In genomic region chr12:73731848-73732540, GRCm38 (mm10) we compare ENCODE assay signal across 18 mouse cellular contexts.
A peak's percentile ranks its signal among the peaks of the same experiment; 100 is the strongest.
DNase-seq lines count a peak whose midpoint lies in the region; ATAC-seq and TF ChIP-seq lines count a peak whose summit lies in the region.
"Had no signal": no experiment of that assay in that cellular context is flagged by ENCODE, and none has a peak within 500 bp of the region (broad histone marks: within the 10 kb centered on the region; RNA-seq: fewer than 3 reads in every experiment).

No protein-coding gene starts in this region.

- no peak for TF ChIP-seq CTCF in hindbrain, postnatal 0 days (IDR thresholded peaks at IDR 0.05; ENCODE audit: low read depth)
- no peak for TF ChIP-seq CTCF in midbrain, postnatal 0 days (IDR thresholded peaks at IDR 0.05)

- H3K9ac ChIP-seq in heart, embryonic 13.5 days = 0 out of 2 replicates have a peak overlapping the region, but pooled peaks have one; percentile 8
- no peak overlapping the region for H3K9ac ChIP-seq in midbrain, embryonic 13.5 days (replicated peaks)
- H3K9ac ChIP-seq in hindbrain, postnatal 0 days (replicated peaks; ENCODE audit: low read length) = 0 out of 2 replicates have a peak overlapping the region, but pooled peaks have one; percentile 17
- no peak overlapping the region for H3K9ac ChIP-seq in midbrain, postnatal 0 days (replicated peaks; ENCODE audit: low read length, poor library complexity, severe bottlenecking)
- H3K9ac ChIP-seq: limb, embryonic 12.5 days; liver, postnatal 0 days had no signal

- no peak for DNase-seq in heart, postnatal 14 days
- no peak for DNase-seq in midbrain, embryonic 10.5 days (ENCODE audit: low spot score)
- DNase-seq in hindbrain, postnatal 0 days (ENCODE audit: low spot score) = peak; percentile 44
- DNase-seq in midbrain, postnatal 0 days (ENCODE audit: low spot score) = peak; percentile 35
- no peak for DNase-seq in MN1 (ENCODE audit: low spot score)
- no peak for DNase-seq in gastrocnemius, postnatal 4 days (ENCODE audit: low spot score in 2 of 2)
- DNase-seq: adrenal gland, postnatal 36 days; cerebellum, adult 8-10 months; heart, postnatal 10 days; kidney, postnatal 14 days; liver, postnatal 0 days; lung, postnatal 36 days; thymus, adult 18-20 months had no signal

- ATAC-seq in heart, embryonic 13.5 days (ENCODE audit: extremely low read depth, insufficient number of reproducible peaks, low FRiP score, low TSS enrichment) = no peak
- peak; percentile 68 for ATAC-seq in midbrain, embryonic 13.5 days
- peak; percentile 49; the same call in 1 of the 2 replicates for ATAC-seq in hindbrain, postnatal 0 days
- peak; percentile 65; the same call in 1 of the 2 replicates for ATAC-seq in midbrain, postnatal 0 days (ENCODE audit: low FRiP score)
- ATAC-seq: intestine, postnatal 0 days; liver, postnatal 0 days had no signal

- no peak overlapping the region for H3K27ac ChIP-seq in heart, embryonic 13.5 days (replicated peaks)
- peak overlapping the region; percentile 22; the same call in 1 of the 2 replicates for H3K27ac ChIP-seq in midbrain, embryonic 13.5 days
- no peak overlapping the region for H3K27ac ChIP-seq in midbrain, embryonic 10.5 days (replicated peaks)
- peak overlapping the region; percentile 41 for H3K27ac ChIP-seq in hindbrain, postnatal 0 days
- H3K27ac ChIP-seq in midbrain, postnatal 0 days (ENCODE audit: low read depth, low read length) = peak overlapping the region; percentile 43
- H3K27ac ChIP-seq: left cerebral cortex, adult 2 months had no signal

- H3K36me3 ChIP-seq in heart, embryonic 13.5 days = no peaks in the 10 kb centered on the region
- H3K36me3 ChIP-seq in midbrain, embryonic 13.5 days = no peaks in the 10 kb centered on the region
- no peaks in the 10 kb centered on the region for H3K36me3 ChIP-seq in midbrain, embryonic 10.5 days
- no peaks in the 10 kb centered on the region for H3K36me3 ChIP-seq in hindbrain, postnatal 0 days (ENCODE audit: insufficient read depth, low read length)
- H3K36me3 ChIP-seq in midbrain, postnatal 0 days (ENCODE audit: insufficient read depth, low read length) = no peaks in the 10 kb centered on the region
- H3K36me3 ChIP-seq: limb, embryonic 12.5 days had no signal

- 56% methylated on average over 17 of the region's 17 CpGs for WGBS in heart, embryonic 13.5 days
- 53% methylated on average over 17 of the region's 17 CpGs for WGBS in midbrain, embryonic 13.5 days
- 72% methylated on average over 17 of the region's 17 CpGs for WGBS in midbrain, embryonic 10.5 days
- WGBS in hindbrain, postnatal 0 days = 34% methylated on average over 17 of the region's 17 CpGs
- 24% methylated on average over 17 of the region's 17 CpGs for WGBS in midbrain, postnatal 0 days

- no peaks in the 10 kb centered on the region for H3K27me3 ChIP-seq in heart, embryonic 13.5 days (replicated peaks)
- H3K27me3 ChIP-seq in midbrain, embryonic 13.5 days = peaks cover 70% of the 10 kb centered on the region
- H3K27me3 ChIP-seq in midbrain, embryonic 10.5 days (ENCODE audit: low read depth, poor library complexity, severe bottlenecking) = peaks cover 92% of the 10 kb centered on the region
- H3K27me3 ChIP-seq in hindbrain, postnatal 0 days (ENCODE audit: insufficient read depth, low read length) = no peaks in the 10 kb centered on the region
- H3K27me3 ChIP-seq in midbrain, postnatal 0 days (ENCODE audit: insufficient read depth, low read length) = 0 out of 2 replicates have a peak, but pooled peaks cover 3% of the 10 kb centered on the region

- H3K4me1 ChIP-seq in heart, embryonic 13.5 days = peaks cover 39% of the 10 kb centered on the region
- H3K4me1 ChIP-seq in midbrain, embryonic 13.5 days (replicated peaks) = peaks cover 18% of the 10 kb centered on the region; the same call in 1 of the 2 replicates
- H3K4me1 ChIP-seq in midbrain, embryonic 10.5 days = peaks cover 27% of the 10 kb centered on the region
- H3K4me1 ChIP-seq in hindbrain, postnatal 0 days (ENCODE audit: insufficient read depth, low read length) = no peaks in the 10 kb centered on the region
- no peaks in the 10 kb centered on the region for H3K4me1 ChIP-seq in midbrain, postnatal 0 days (ENCODE audit: insufficient read depth, low read length)

- intact Hi-C loops in heart, postnatal 14 days (cut with DNase I) = no loop called here

- no peak overlapping the region for H3K4me2 ChIP-seq in heart, embryonic 13.5 days
- H3K4me2 ChIP-seq in midbrain, embryonic 13.5 days (replicated peaks) = no peak overlapping the region
- peak overlapping the region; percentile 21; the same call in 1 of the 2 replicates for H3K4me2 ChIP-seq in hindbrain, postnatal 0 days (ENCODE audit: low read depth, low read length)
- 0 out of 2 replicates have a peak overlapping the region, but pooled peaks have one; percentile 9 for H3K4me2 ChIP-seq in midbrain, postnatal 0 days (ENCODE audit: low read depth, low read length, poor library complexity, severe bottlenecking)
- H3K4me2 ChIP-seq: limb, embryonic 12.5 days had no signal

- no peak overlapping the region for H3K4me3 ChIP-seq in heart, embryonic 13.5 days
- H3K4me3 ChIP-seq in midbrain, embryonic 13.5 days (replicated peaks) = no peak overlapping the region
- H3K4me3 ChIP-seq in midbrain, embryonic 10.5 days = no peak overlapping the region
- no peak overlapping the region for H3K4me3 ChIP-seq in hindbrain, postnatal 0 days (ENCODE audit: low read length)
- H3K4me3 ChIP-seq in midbrain, postnatal 0 days (ENCODE audit: low read depth, low read length) = no peak overlapping the region
- H3K4me3 ChIP-seq: left cerebral cortex, adult 2 months; limb, embryonic 12.5 days had no signal

- no peaks in the 10 kb centered on the region for H3K9me3 ChIP-seq in heart, embryonic 13.5 days
- no peaks in the 10 kb centered on the region for H3K9me3 ChIP-seq in midbrain, embryonic 13.5 days
- no peaks in the 10 kb centered on the region for H3K9me3 ChIP-seq in midbrain, embryonic 10.5 days (replicated peaks)
- H3K9me3 ChIP-seq in hindbrain, postnatal 0 days (ENCODE audit: low read length) = no peaks in the 10 kb centered on the region
- no peaks in the 10 kb centered on the region for H3K9me3 ChIP-seq in midbrain, postnatal 0 days (ENCODE audit: low read length)
- H3K9me3 ChIP-seq: limb, embryonic 12.5 days had no signal

Comparison
In these comparisons a context has a peak if more than half of its experiments do, and no peak if none do; other contexts are left out.
1. H3K27ac ChIP-seq: peak in midbrain, embryonic 13.5 days (single experiment), hindbrain, postnatal 0 days (single experiment) and midbrain, postnatal 0 days (single experiment); none in heart, embryonic 13.5 days (single experiment) and midbrain, embryonic 10.5 days (single experiment).
2. H3K4me2 ChIP-seq: peak in hindbrain, postnatal 0 days (single experiment) and midbrain, postnatal 0 days (single experiment); none in heart, embryonic 13.5 days (single experiment) and midbrain, embryonic 13.5 days (single experiment).
3. DNase-seq: peak in hindbrain, postnatal 0 days (single experiment) and midbrain, postnatal 0 days (single experiment); none in heart, postnatal 14 days (0 of 2), midbrain, embryonic 10.5 days (single experiment), MN1 (single experiment) and gastrocnemius, postnatal 4 days (0 of 2).
4. H3K9ac ChIP-seq: peak in heart, embryonic 13.5 days (single experiment) and hindbrain, postnatal 0 days (single experiment); none in midbrain, embryonic 13.5 days (single experiment) and midbrain, postnatal 0 days (single experiment).